Mouse (Mus musculus): Measurements from ENCODE around the gene Ctsc.

Gene Ctsc

GRCm38 (mm10) chr7:88296932-88297331, 19.0 kb downstream of the Ctsc start:
- no peak for DNase-seq (ENCODE audit: low spot score)

- DNase-seq (ENCODE audit: low spot score), result no peak
These were observed 27.9 kb downstream of the Ctsc start for GRCm38 (mm10) chr7:88305750-88306149.

- no peak for DNase-seq (ENCODE audit: low spot score)
These were observed 28.8 kb downstream of the Ctsc start for GRCm38 (mm10) chr7:88306725-88307124.

- no peak for DNase-seq (ENCODE audit: low spot score)
These were observed 32.7 kb downstream of the Ctsc start for GRCm38 (mm10) chr7:88310398-88311180.

- DNase-seq (ENCODE audit: low spot score), result no peak
These were observed 38.5 kb downstream of the Ctsc start for GRCm38 (mm10) chr7:88316408-88316807.

- no peak for DNase-seq (ENCODE audit: low spot score)
These were observed 40.6 kb downstream of the Ctsc start for GRCm38 (mm10) chr7:88318474-88318873.

GRCm38 (mm10) chr7:88318904-88319303, 41.0 kb downstream of the Ctsc start:
- DNase-seq (ENCODE audit: low spot score), result no peak

- DNase-seq (ENCODE audit: low spot score), result no peak
These were observed 41.7 kb downstream of the Ctsc start for GRCm38 (mm10) chr7:88319414-88320140.

GRCm38 (mm10) chr7:88320628-88321336, 42.9 kb downstream of the Ctsc start:
- DNase-seq (ENCODE audit: low spot score), result no peak

GRCm38 (mm10) chr7:88322431-88322830, 44.5 kb downstream of the Ctsc start:
- no peak for DNase-seq (ENCODE audit: low spot score)

- no peak for DNase-seq (ENCODE audit: low spot score)
These were observed 49.6 kb downstream of the Ctsc start for GRCm38 (mm10) chr7:88327495-88327894.

GRCm38 (mm10) chr7:88343828-88344227, 65.9 kb downstream of the Ctsc start:
- no peak for DNase-seq (ENCODE audit: low spot score)

- no peak for DNase-seq (ENCODE audit: low spot score)
These were observed 68.2 kb downstream of the Ctsc start for GRCm38 (mm10) chr7:88346035-88346434.

GRCm38 (mm10) chr7:88356871-88357776, 79.2 kb downstream of the Ctsc start:
- no peak for DNase-seq (ENCODE audit: low spot score)

- no peak for DNase-seq (ENCODE audit: low spot score)
These were observed 80.4 kb downstream of the Ctsc start for GRCm38 (mm10) chr7:88358042-88358878.

Measured in ovary, postnatal 14 days (tissue).